Mouse (Mus musculus) CD8-positive naive resting alpha-beta T cell, adult 2 months (primary cell): ENCODE measurements around the gene Olfr1128.
"Not testable (repeated sequence)": the region's sequence is repeated elsewhere in the genome, so short reads cannot be mapped to it uniquely, and the experiment has no call there.

Experiments used
- DNase-seq, 2 experiments: peaks; one replicate each; pipeline ENCODE4 v3.0.0; 2022; ENCODE audit warnings: low read depth in 2 of 2, low spot score in 2 of 2

The Olfr1128 gene

GRCm38 (mm10) chr2:87545442-87545841 lies at the start of gene Olfr1128:
Gene Olfr1128 (minus strand): TSS chr2:87545542.
- DNase-seq = no peak

GRCm38 (mm10) chr2:87573602-87574001 lies 28.3 kb upstream of the Olfr1128 start, which contains the start of gene Olfr1129:
Gene Olfr1129 (plus strand): TSS chr2:87573902.
- not testable (repeated sequence) for DNase-seq

- no peak for DNase-seq
Observed at GRCm38 (mm10) chr2:87534826-87535225, 10.5 kb downstream of the Olfr1128 start.

- DNase-seq = no peak
Observed at GRCm38 (mm10) chr2:87531496-87531895, 13.8 kb downstream of the Olfr1128 start, which contains the start of gene Olfr153. Gene Olfr153 (plus strand): TSS chr2:87531796.

GRCm38 (mm10) chr2:87525899-87526616 lies 19.3 kb downstream of the Olfr1128 start:
- DNase-seq = not testable (repeated sequence)

- DNase-seq = no peak
Observed at GRCm38 (mm10) chr2:87520651-87521050, 24.7 kb downstream of the Olfr1128 start.

- DNase-seq = no peak
Observed at GRCm38 (mm10) chr2:87516581-87516980, 28.8 kb downstream of the Olfr1128 start.

GRCm38 (mm10) chr2:87515457-87516060 lies 29.8 kb downstream of the Olfr1128 start:
- no peak for DNase-seq

- DNase-seq = no peak
Observed at GRCm38 (mm10) chr2:87515046-87515445, 30.3 kb downstream of the Olfr1128 start.

- DNase-seq = no peak
Observed at GRCm38 (mm10) chr2:87506265-87506664, 39.1 kb downstream of the Olfr1128 start, which contains the start of gene Pramel6. Gene Pramel6 (plus strand): TSS chr2:87506565.

- DNase-seq = not testable (repeated sequence)
Observed at GRCm38 (mm10) chr2:87496993-87497392, 48.3 kb downstream of the Olfr1128 start, which contains the start of gene Pramel7. Gene Pramel7 (minus strand): TSS chr2:87497093.
